Mouse (Mus musculus) urinary bladder, adult 18-20 months (tissue): ENCODE data around the gene Nit2.

ENCODE experiments used
- DNase-seq, 2 experiments: peaks; one replicate each; pipeline ENCODE4 v3.0.0; 2022; ENCODE audit warnings: low spot score in 2 of 2, mixed read lengths in 2 of 2

Nit2 gene

GRCm38 (mm10) chr16:57162841-57163240, 4.3 kb downstream of the Nit2 start:
- DNase-seq, result no peak

GRCm38 (mm10) chr16:57159835-57160234, 7.3 kb downstream of the Nit2 start:
- DNase-seq, result no peak

- DNase-seq, result no peak
Measured at GRCm38 (mm10) chr16:57157728-57158127, 9.4 kb downstream of the Nit2 start.

- no peak for DNase-seq
Measured at GRCm38 (mm10) chr16:57157076-57157475, 10.1 kb downstream of the Nit2 start.

- DNase-seq, result no peak
Measured at GRCm38 (mm10) chr16:57155899-57156298, 11.2 kb downstream of the Nit2 start.

GRCm38 (mm10) chr16:57151437-57151836, 15.7 kb downstream of the Nit2 start:
- DNase-seq, result no peak

- no peak for DNase-seq
Measured at GRCm38 (mm10) chr16:57144741-57145140, 22.4 kb downstream of the Nit2 start.

GRCm38 (mm10) chr16:57133611-57134010, 33.5 kb downstream of the Nit2 start:
- DNase-seq, result no peak

- no peak for DNase-seq
Measured at GRCm38 (mm10) chr16:57132326-57132725, 34.8 kb downstream of the Nit2 start.

GRCm38 (mm10) chr16:57131544-57131943, 35.6 kb downstream of the Nit2 start:
- DNase-seq, result no peak

GRCm38 (mm10) chr16:57130752-57131400, 36.3 kb downstream of the Nit2 start:
- DNase-seq, result peak in 1 of 2 experiments; percentile 35

- no peak for DNase-seq
Measured at GRCm38 (mm10) chr16:57127825-57128224, 39.3 kb downstream of the Nit2 start.

- DNase-seq, result no peak
Measured at GRCm38 (mm10) chr16:57126268-57126667, 40.9 kb downstream of the Nit2 start.

- no peak for DNase-seq
Measured at GRCm38 (mm10) chr16:57122682-57123445, 44.3 kb downstream of the Nit2 start.

GRCm38 (mm10) chr16:57121816-57122415, 45.2 kb downstream of the Nit2 start:
- DNase-seq, result no peak

- DNase-seq, result peak; percentile 89 to 92
Measured at GRCm38 (mm10) chr16:57120913-57121815, 46.0 kb downstream of the Nit2 start, which contains the start of gene Tomm70a. TSS of gene Tomm70a (plus strand) at chr16:57121703.

- DNase-seq, result no peak
Measured at GRCm38 (mm10) chr16:57117562-57117961, 49.6 kb downstream of the Nit2 start.

GRCm38 (mm10) chr16:57116066-57116465, 51.1 kb downstream of the Nit2 start:
- no peak for DNase-seq
